Mouse (Mus musculus) MEL (cell line): ENCODE measurements around the gene Dars.

ENCODE experiments used
- CHD2 ChIP-seq: IDR thresholded peaks from 2 replicates; pipeline ENCODE4 v1.6.1; 2011; ENCODE audit warnings: low read length, improper control_type of control experiment
- CTCF ChIP-seq, 3 experiments: IDR thresholded peaks in 2 of 3; conservative IDR thresholded peaks in 1 of 3; 2 replicates each; pipeline ENCODE4 v1.5.1; 2011 to 2012; ENCODE audit warnings: low read length in 3 of 3, low read depth in 2 of 3, mild to moderate bottlenecking in 2 of 3, improper control_type of control experiment in 1 of 3, inconsistent platforms in 1 of 3, mixed read lengths in 1 of 3, moderate library complexity in 1 of 3; ENCODE audit not compliant: control insufficient read depth in 1 of 3, insufficient read depth in 1 of 3, poor library complexity in 1 of 3, severe bottlenecking in 1 of 3
- JUND ChIP-seq: IDR thresholded peaks from 2 replicates; pipeline ENCODE4 v1.6.1; 2011; ENCODE audit warnings: low read depth, mild to moderate bottlenecking, improper control_type of control experiment, low read length
- MAX ChIP-seq: IDR thresholded peaks from 2 replicates; pipeline ENCODE4 v1.6.1; 2011; ENCODE audit warnings: low read length, improper control_type of control experiment
- MYC ChIP-seq: IDR thresholded peaks from 2 replicates; pipeline ENCODE4 v1.6.1; 2011; ENCODE audit warnings: low read depth, mild to moderate bottlenecking, low read length, improper control_type of control experiment, moderate library complexity
- NRF1 ChIP-seq: IDR thresholded peaks from 2 replicates; pipeline ENCODE4 v1.6.1; 2014; ENCODE audit warnings: low read depth, mild to moderate bottlenecking, inconsistent platforms, low read length, improper control_type of control experiment, moderate library complexity; ENCODE audit not compliant: poor library complexity, insufficient read depth, severe bottlenecking
- POLR2A ChIP-seq, 2 experiments: IDR thresholded peaks; 2 replicates each; pipeline ENCODE4 v1.6.1; 2011 to 2012; ENCODE audit warnings: low read length in 2 of 2, mild to moderate bottlenecking in 2 of 2, control low read depth in 1 of 2, improper control_type of control experiment in 1 of 2, low read depth in 1 of 2, moderate library complexity in 1 of 2; ENCODE audit not compliant: control insufficient read depth in 1 of 2, insufficient read depth in 1 of 2, poor library complexity in 1 of 2
- POLR2AphosphoS2 ChIP-seq: IDR thresholded peaks from 2 replicates; pipeline ENCODE4 v1.6.1; 2011; ENCODE audit warnings: low read length, improper control_type of control experiment
- ZC3H11A ChIP-seq: IDR thresholded peaks from 2 replicates; pipeline ENCODE4 v1.6.1; 2012; ENCODE audit warnings: low read depth, mild to moderate bottlenecking, inconsistent platforms, low read length, improper control_type of control experiment

GRCm38 (mm10) chr1:128438526-128438925, 21.4 kb upstream of the Dars start:
- TF ChIP-seq POLR2AphosphoS2 (no peak), NRF1 (no peak), CTCF (IDR thresholded peaks at IDR 0.05 in 2 of 3, conservative IDR thresholded peaks at IDR 0.05 in 1 of 3; ENCODE audit: control insufficient read depth in 1 of 3, insufficient read depth in 1 of 3, low read depth in 2 of 3, low read length in 3 of 3, poor library complexity in 1 of 3, severe bottlenecking in 1 of 3) (no peak), CHD2 (no peak), MYC (no peak), ZC3H11A (no peak), MAX (no peak), JUND (no peak), POLR2A (IDR thresholded peaks at IDR 0.05; ENCODE audit: control insufficient read depth in 1 of 2, insufficient read depth in 1 of 2, low read depth in 1 of 2, low read length in 2 of 2, poor library complexity in 1 of 2) (no peak)
